Mouse (Mus musculus) E14TG2a.4 (cell line): ENCODE measurements at regions not wholly inside any gene's neighbourhood (a gene's known extent, or its start where the extent isn't known, plus 50 kb on each side); places are given as distances from the start of the nearest gene placed in this dataset.

ENCODE experiments used
- H3K27me3 ChIP-seq: 2 replicates; pipeline ENCODE4 v1.6.1; 2014; ENCODE audit warnings: low read length, control low read depth; ENCODE audit not compliant: insufficient read depth
- H3K36me3 ChIP-seq: 2 replicates; pipeline ENCODE4 v1.6.1; 2014; ENCODE audit warnings: low read length, control low read depth; ENCODE audit not compliant: insufficient read depth
- H3K4me1 ChIP-seq: replicated peaks from 2 replicates; pipeline ENCODE4 v1.6.1; 2014; ENCODE audit warnings: low read depth, low read length, control low read depth
- H3K4me3 ChIP-seq: replicated peaks from 2 replicates; pipeline ENCODE4 v1.5.1; 2014; ENCODE audit warnings: mild to moderate bottlenecking, low read length
- H3K9me3 ChIP-seq: 2 replicates; pipeline ENCODE4 v1.6.1; 2014; ENCODE audit warnings: low read length, control low read depth
- CTCF ChIP-seq: conservative IDR thresholded peaks from 2 replicates; pipeline ENCODE4 v1.5.1; 2014; ENCODE audit warnings: low read length
- NANOG ChIP-seq: IDR thresholded peaks from 2 replicates; pipeline ENCODE4 v1.6.1; 2014; ENCODE audit warnings: borderline replicate concordance, low read length, mixed read lengths
- POU5F1 ChIP-seq: IDR thresholded peaks from 2 replicates; pipeline ENCODE4 v1.6.1; 2014; ENCODE audit warnings: low read length, borderline replicate concordance

- Histone ChIP-seq H3K4me1 (peaks cover 9% of the 10 kb centered on the region; the same call in 1 of the 2 replicates), H3K9me3 (no peaks in the 10 kb centered on the region), H3K36me3 (no peaks in the 10 kb centered on the region), H3K4me3 (no peak overlapping the region), H3K27me3 (no peaks in the 10 kb centered on the region)
- no peak for TF ChIP-seq POU5F1
- no peak for TF ChIP-seq CTCF
- TF ChIP-seq NANOG, result no peak
Measured at GRCm38 (mm10) chr13:84023021-84023420, 199.1 kb upstream of the Tmem161b start.

GRCm38 (mm10) chr13:84023637-84024036 lies 198.5 kb upstream of the Tmem161b start:
- Histone ChIP-seq H3K4me1 (peaks cover 9% of the 10 kb centered on the region; the same call in 1 of the 2 replicates), H3K9me3 (no peaks in the 10 kb centered on the region), H3K4me3 (no peak overlapping the region), H3K36me3 (no peaks in the 10 kb centered on the region), H3K27me3 (no peaks in the 10 kb centered on the region)
- TF ChIP-seq CTCF (no peak), POU5F1 (no peak), NANOG (no peak; the same call in 1 of the 2 replicates)

GRCm38 (mm10) chr13:84025348-84025747 lies 196.7 kb upstream of the Tmem161b start:
- no peaks in the 10 kb centered on the region for H3K27me3 ChIP-seq
- H3K36me3 ChIP-seq, result no peaks in the 10 kb centered on the region
- H3K4me1 ChIP-seq, result peaks cover 9% of the 10 kb centered on the region; the same call in 1 of the 2 replicates
- TF ChIP-seq CTCF (no peak), NANOG (no peak), POU5F1 (no peak)
- no peaks in the 10 kb centered on the region for H3K9me3 ChIP-seq
- no peak overlapping the region for H3K4me3 ChIP-seq

GRCm38 (mm10) chr13:84047736-84048135 lies 174.4 kb upstream of the Tmem161b start:
- TF ChIP-seq POU5F1 (no peak), NANOG (no peak), CTCF (no peak)
- H3K4me1 ChIP-seq, result no peaks in the 10 kb centered on the region
- H3K36me3 ChIP-seq, result no peaks in the 10 kb centered on the region
- no peak overlapping the region for H3K4me3 ChIP-seq
- no peaks in the 10 kb centered on the region for H3K27me3 ChIP-seq
- H3K9me3 ChIP-seq, result no peaks in the 10 kb centered on the region

GRCm38 (mm10) chr13:84052221-84052620 lies 169.9 kb upstream of the Tmem161b start:
- no peaks in the 10 kb centered on the region for H3K36me3 ChIP-seq
- no peaks in the 10 kb centered on the region for H3K27me3 ChIP-seq
- H3K9me3 ChIP-seq, result no peaks in the 10 kb centered on the region
- H3K4me3 ChIP-seq, result no peak overlapping the region
- H3K4me1 ChIP-seq, result no peaks in the 10 kb centered on the region
- TF ChIP-seq NANOG, result no peak
- TF ChIP-seq CTCF, result no peak
- no peak for TF ChIP-seq POU5F1

- TF ChIP-seq CTCF, result no peak
- Histone ChIP-seq H3K4me3 (no peak overlapping the region), H3K27me3 (0 out of 2 replicates have a peak, but pooled peaks cover 3% of the 10 kb centered on the region), H3K4me1 (peaks cover 10% of the 10 kb centered on the region), H3K36me3 (no peaks in the 10 kb centered on the region), H3K9me3 (no peaks in the 10 kb centered on the region)
Measured at GRCm38 (mm10) chr13:84054956-84055355, 167.1 kb upstream of the Tmem161b start.

- no peaks in the 10 kb centered on the region for H3K36me3 ChIP-seq
- H3K9me3 ChIP-seq, result no peaks in the 10 kb centered on the region
- H3K4me1 ChIP-seq, result peaks cover 10% of the 10 kb centered on the region
- H3K4me3 ChIP-seq, result no peak overlapping the region
- 0 out of 2 replicates have a peak, but pooled peaks cover 3% of the 10 kb centered on the region for H3K27me3 ChIP-seq
- TF ChIP-seq NANOG, result no peak
Measured at GRCm38 (mm10) chr13:84055576-84055975, 166.5 kb upstream of the Tmem161b start.

- Histone ChIP-seq H3K27me3 (0 out of 2 replicates have a peak, but pooled peaks cover 3% of the 10 kb centered on the region), H3K4me1 (peaks cover 10% of the 10 kb centered on the region), H3K9me3 (no peaks in the 10 kb centered on the region), H3K36me3 (no peaks in the 10 kb centered on the region), H3K4me3 (no peak overlapping the region)
- TF ChIP-seq NANOG (no peak), POU5F1 (no peak), CTCF (no peak)
Measured at GRCm38 (mm10) chr13:84056451-84056850, 165.6 kb upstream of the Tmem161b start.

- H3K9me3 ChIP-seq, result no peaks in the 10 kb centered on the region
- no peaks in the 10 kb centered on the region for H3K36me3 ChIP-seq
- peaks cover 10% of the 10 kb centered on the region for H3K4me1 ChIP-seq
- no peak overlapping the region for H3K4me3 ChIP-seq
- 0 out of 2 replicates have a peak, but pooled peaks cover 3% of the 10 kb centered on the region for H3K27me3 ChIP-seq
- TF ChIP-seq CTCF, result no peak
- TF ChIP-seq NANOG, result no peak
- TF ChIP-seq POU5F1, result no peak
Measured at GRCm38 (mm10) chr13:84056998-84057397, 165.1 kb upstream of the Tmem161b start.
